Mouse (Mus musculus) C2C12 (cell line): ENCODE measurements around the gene Foxd3. TPM values are rescaled to one million over a fixed set of nuclear protein-coding genes. Genes with fewer than 3 reads are reported as not detected.
"Not testable (repeated sequence)": the region's sequence is repeated elsewhere in the genome, so short reads cannot be mapped to it uniquely, and the experiment has no call there.

Experiments used
- H3K27me3 ChIP-seq: one replicate; pipeline ENCODE4 v1.6.1; 2011; ENCODE audit not compliant: control insufficient read depth, insufficient read depth, insufficient read length
- H3K36me3 ChIP-seq: one replicate; pipeline ENCODE4 v1.6.1; 2011; ENCODE audit not compliant: control insufficient read depth, insufficient read depth
- H3K4me3 ChIP-seq: one replicate; pipeline ENCODE4 v1.5.1; 2011; ENCODE audit warnings: mild to moderate bottlenecking, control low read depth; ENCODE audit not compliant: poor library complexity, insufficient read depth, severe bottlenecking
- H3K79me2 ChIP-seq: one replicate; pipeline ENCODE4 v1.6.1; 2011; ENCODE audit not compliant: control insufficient read depth, insufficient read depth
- H3K79me3 ChIP-seq: one replicate; pipeline ENCODE4 v1.6.1; 2011; ENCODE audit warnings: low read depth, control low read depth
- H3ac ChIP-seq: one replicate; pipeline ENCODE3; 2011; ENCODE audit warnings: low read depth; ENCODE audit not compliant: control insufficient read depth, insufficient read length
- CEBPB ChIP-seq: IDR thresholded peaks from one replicate; pipeline ENCODE4 v1.6.1; 2011; ENCODE audit warnings: low read depth, mild to moderate bottlenecking, control low read depth, moderate library complexity
- CTCF ChIP-seq: IDR thresholded peaks from one replicate; pipeline ENCODE4 v1.5.1; 2011; ENCODE audit not compliant: control insufficient read depth, insufficient read depth, insufficient read length
- FOSL1 ChIP-seq: IDR thresholded peaks from one replicate; pipeline ENCODE4 v1.8.0; 2011; ENCODE audit warnings: mild to moderate bottlenecking, low read length; ENCODE audit not compliant: poor library complexity, insufficient read depth, severe bottlenecking
- MAX ChIP-seq: IDR thresholded peaks from one replicate; pipeline ENCODE4 v1.6.1; 2011; ENCODE audit warnings: mild to moderate bottlenecking, control low read depth
- MYOD1 ChIP-seq: IDR thresholded peaks from one replicate; pipeline ENCODE4 v1.6.1; 2011; ENCODE audit warnings: low read depth; ENCODE audit not compliant: control insufficient read depth, insufficient read length
- MYOG ChIP-seq: IDR thresholded peaks from one replicate; pipeline ENCODE4 v1.6.1; 2011; ENCODE audit not compliant: control insufficient read depth, insufficient read length; ENCODE audit errors: extremely low read depth
- USF1 ChIP-seq: IDR thresholded peaks from one replicate; pipeline ENCODE4 v1.6.1; 2011; ENCODE audit warnings: low read depth, mild to moderate bottlenecking, control low read depth, moderate library complexity
- polyA plus RNA-seq: library from polyadenylated mRNA; unstranded; fragments of >200 nt; fragmentation: generic; extraction: Trizol; gene quantifications from one replicate; pipeline ENCODE4 v1.2.1, GENCODE M21; 2012; ENCODE audit warnings: missing spikeins

The Foxd3 gene
- polyA plus RNA-seq, 1 experiment, result not detected

GRCm38 (mm10) chr4:99636038-99636437 lies 20.1 kb upstream of the Foxd3 start:
- Histone ChIP-seq H3ac (no peak overlapping the region), H3K27me3 (no peaks in the 10 kb centered on the region), H3K4me3 (no peak overlapping the region), H3K79me2 (no peaks in the 10 kb centered on the region), H3K36me3 (no peaks in the 10 kb centered on the region), H3K79me3 (no peaks in the 10 kb centered on the region)
- TF ChIP-seq CTCF, result no peak
- no peak for TF ChIP-seq MYOD1
- TF ChIP-seq USF1, result no peak
- TF ChIP-seq MYOG, result no peak
- TF ChIP-seq FOSL1, result no peak
- no peak for TF ChIP-seq MAX
- TF ChIP-seq CEBPB, result no peak

- H3K79me3 ChIP-seq, result no peaks in the 10 kb centered on the region
- H3K79me2 ChIP-seq, result no peaks in the 10 kb centered on the region
- H3K4me3 ChIP-seq, result no peak overlapping the region
- TF ChIP-seq MYOG (no peak), CTCF (no peak)
- H3K27me3 ChIP-seq, result no peaks in the 10 kb centered on the region
- H3K36me3 ChIP-seq, result no peaks in the 10 kb centered on the region
- H3ac ChIP-seq, result no peak overlapping the region
These were observed 19.4 kb upstream of the Foxd3 start for GRCm38 (mm10) chr4:99636711-99637110.

GRCm38 (mm10) chr4:99640619-99641018 lies 15.5 kb upstream of the Foxd3 start:
- H3K79me2 ChIP-seq, H3ac ChIP-seq, H3K79me3 ChIP-seq, H3K27me3 ChIP-seq, H3K36me3 ChIP-seq, H3K4me3 ChIP-seq: not testable (repeated sequence)

GRCm38 (mm10) chr4:99641920-99642319 lies 14.2 kb upstream of the Foxd3 start:
- TF ChIP-seq USF1 (no peak), FOSL1 (no peak), MYOD1 (no peak), CEBPB (no peak)
- Histone ChIP-seq H3K27me3 (no peaks in the 10 kb centered on the region), H3ac (no peak overlapping the region), H3K79me2 (no peaks in the 10 kb centered on the region), H3K36me3 (no peaks in the 10 kb centered on the region), H3K79me3 (no peaks in the 10 kb centered on the region), H3K4me3 (no peak overlapping the region)

DNA sequence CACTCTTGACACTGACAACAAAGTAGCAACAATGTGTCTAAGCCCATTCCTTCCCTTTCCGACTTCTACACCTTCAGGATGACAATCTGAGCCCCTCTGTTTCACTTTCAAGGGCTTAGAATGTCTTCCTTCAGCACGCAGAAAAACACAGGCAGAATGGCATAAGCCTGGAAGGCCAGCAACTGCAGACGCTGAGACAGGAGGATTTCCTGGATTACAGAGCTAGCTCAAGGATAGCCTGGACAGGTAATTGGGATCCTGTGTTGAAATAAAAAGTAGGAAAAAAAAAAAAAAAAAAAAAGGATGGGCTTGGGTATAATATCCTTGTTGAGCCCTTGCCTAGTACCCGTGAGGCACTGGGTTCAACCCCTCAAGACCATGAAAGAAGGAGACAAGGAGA lies 10.5 kb upstream of the Foxd3 start:
- no peak overlapping the region for H3K4me3 ChIP-seq
- H3K79me3 ChIP-seq, result no peaks in the 10 kb centered on the region
- no peak overlapping the region for H3ac ChIP-seq
- H3K36me3 ChIP-seq, result no peaks in the 10 kb centered on the region
- no peaks in the 10 kb centered on the region for H3K27me3 ChIP-seq
- no peak for TF ChIP-seq USF1
- TF ChIP-seq MYOG, result no peak
- no peak for TF ChIP-seq FOSL1
- TF ChIP-seq MAX, result no peak
- no peak for TF ChIP-seq CEBPB
- no peak for TF ChIP-seq MYOD1
- TF ChIP-seq CTCF, result no peak
- no peaks in the 10 kb centered on the region for H3K79me2 ChIP-seq

- Histone ChIP-seq H3K27me3 (no peaks in the 10 kb centered on the region), H3K79me2 (no peaks in the 10 kb centered on the region), H3K4me3 (no peak overlapping the region), H3K36me3 (no peaks in the 10 kb centered on the region), H3ac (no peak overlapping the region), H3K79me3 (no peaks in the 10 kb centered on the region)
- TF ChIP-seq CEBPB (no peak), MAX (no peak), USF1 (no peak), MYOD1 (no peak), CTCF (no peak), MYOG (no peak), FOSL1 (no peak)
These were observed 5.8 kb upstream of the Foxd3 start for GRCm38 (mm10) chr4:99650088-99650944.
